Mouse (Mus musculus) right cerebral cortex, postnatal 36 days (tissue): Measurements from ENCODE around the gene Ccdc13.

Source experiments
- DNase-seq, 2 experiments: peaks; one replicate each; pipeline ENCODE4 v3.0.0; 2022; ENCODE audit warnings: low spot score in 2 of 2, mixed read lengths in 1 of 2

The Ccdc13 gene

GRCm38 (mm10) chr9:121838829-121839621, at the start of gene Ccdc13:
Ccdc13 (minus strand) TSS chr9:121839461.
- peak; percentile 81 to 88 for DNase-seq

- DNase-seq: no peak
These were observed 42.8 kb upstream of the Ccdc13 start for GRCm38 (mm10) chr9:121882015-121882457.

- DNase-seq: peak; percentile 18 to 42
These were observed 42.0 kb upstream of the Ccdc13 start for GRCm38 (mm10) chr9:121881301-121881700.

- peak; percentile 51 to 53 for DNase-seq
These were observed 41.6 kb upstream of the Ccdc13 start for GRCm38 (mm10) chr9:121880840-121881239.

- peak; percentile 16 to 36 for DNase-seq
These were observed 37.9 kb upstream of the Ccdc13 start for GRCm38 (mm10) chr9:121877052-121877740.

- DNase-seq: no peak
These were observed 34.3 kb upstream of the Ccdc13 start for GRCm38 (mm10) chr9:121873578-121873977.

GRCm38 (mm10) chr9:121872062-121872683, 32.9 kb upstream of the Ccdc13 start:
- no peak for DNase-seq

- DNase-seq: no peak
These were observed 30.8 kb upstream of the Ccdc13 start for GRCm38 (mm10) chr9:121869973-121870515.

GRCm38 (mm10) chr9:121869432-121869831, 30.2 kb upstream of the Ccdc13 start:
- no peak for DNase-seq

- no peak for DNase-seq
These were observed 29.0 kb upstream of the Ccdc13 start for GRCm38 (mm10) chr9:121868236-121868635.

GRCm38 (mm10) chr9:121867632-121868031, 28.4 kb upstream of the Ccdc13 start:
- DNase-seq: no peak

- no peak for DNase-seq
These were observed 26.3 kb upstream of the Ccdc13 start for GRCm38 (mm10) chr9:121865425-121866008.

- DNase-seq: no peak
These were observed 25.6 kb upstream of the Ccdc13 start for GRCm38 (mm10) chr9:121864837-121865236.

- no peak for DNase-seq
These were observed 21.7 kb upstream of the Ccdc13 start for GRCm38 (mm10) chr9:121860921-121861320.

- DNase-seq: no peak
These were observed 20.1 kb upstream of the Ccdc13 start for GRCm38 (mm10) chr9:121859345-121859744.

- DNase-seq: no peak
These were observed 18.9 kb upstream of the Ccdc13 start, which contains the start of gene Higd1a for GRCm38 (mm10) chr9:121858153-121858488. Higd1a (minus strand) TSS chr9:121858362.

GRCm38 (mm10) chr9:121857474-121858152, 18.4 kb upstream of the Ccdc13 start:
- peak; percentile 95 to 97 for DNase-seq

GRCm38 (mm10) chr9:121856649-121857416, 17.6 kb upstream of the Ccdc13 start:
- no peak for DNase-seq

GRCm38 (mm10) chr9:121854246-121854645, 15.0 kb upstream of the Ccdc13 start:
- no peak for DNase-seq

- no peak for DNase-seq
These were observed 8.6 kb upstream of the Ccdc13 start for GRCm38 (mm10) chr9:121847842-121848241.
